Mouse (Mus musculus) layer of hippocampus, adult 8-10 months (tissue): ENCODE data around the gene Zfand3. TPM values are rescaled to one million over a fixed set of nuclear protein-coding genes. Genes with fewer than 3 reads are reported as not detected.
A peak's percentile ranks its signal among the peaks of the same experiment; 100 is the strongest.

Source experiments
- DNase-seq, 2 experiments: peaks; one replicate each; pipeline ENCODE4 v3.0.0; 2022; ENCODE audit warnings: low spot score in 2 of 2
- total RNA-seq, 4 experiments: library from RNA; stranded (reverse); gene quantifications; 2 replicates each; pipeline ENCODE4 v1.2.4; 2022

Gene Zfand3
- total RNA-seq, 4 experiments from 2014 or later = 100 to 122 (median 109) TPM

DNA sequence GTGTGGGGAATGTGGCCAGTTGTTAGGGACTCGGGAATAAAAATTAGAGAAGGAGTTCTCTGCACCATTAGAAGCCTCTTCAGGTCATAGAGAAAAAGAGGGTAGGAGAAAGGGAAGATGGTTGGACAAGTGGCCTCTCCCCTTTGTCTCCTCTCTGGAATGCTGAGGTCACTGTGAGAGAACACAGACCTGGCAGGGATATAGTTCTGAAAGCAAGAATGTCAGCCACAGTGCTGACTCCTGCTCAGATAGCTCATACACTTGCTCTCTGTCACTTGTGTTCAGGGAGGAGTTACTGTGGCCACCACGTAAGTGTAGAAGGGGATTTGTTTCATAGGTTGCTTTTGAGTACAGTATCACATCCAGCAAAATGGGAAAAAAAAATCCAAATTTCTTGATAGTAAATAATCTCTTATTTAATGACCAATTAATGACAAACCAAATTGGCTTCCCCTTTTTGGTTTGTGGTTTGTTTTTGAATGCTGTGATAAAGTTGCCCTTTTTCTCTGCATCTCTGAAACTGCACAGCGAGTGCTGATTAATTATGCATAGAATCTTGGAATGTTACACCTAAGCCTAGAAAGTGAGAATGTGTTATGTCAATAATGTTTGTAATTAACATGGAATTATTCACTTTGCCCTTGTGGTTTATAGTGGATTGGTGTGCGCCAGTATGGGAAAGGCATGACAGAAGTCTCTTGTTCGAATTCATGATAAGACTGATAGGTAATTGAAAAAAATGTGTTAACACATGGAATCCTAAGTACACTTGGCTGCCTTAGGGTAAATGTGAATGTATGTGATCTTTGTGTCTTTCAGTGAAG is 47.2 kb downstream of the Zfand3 start:
- DNase-seq = no peak

DNA sequence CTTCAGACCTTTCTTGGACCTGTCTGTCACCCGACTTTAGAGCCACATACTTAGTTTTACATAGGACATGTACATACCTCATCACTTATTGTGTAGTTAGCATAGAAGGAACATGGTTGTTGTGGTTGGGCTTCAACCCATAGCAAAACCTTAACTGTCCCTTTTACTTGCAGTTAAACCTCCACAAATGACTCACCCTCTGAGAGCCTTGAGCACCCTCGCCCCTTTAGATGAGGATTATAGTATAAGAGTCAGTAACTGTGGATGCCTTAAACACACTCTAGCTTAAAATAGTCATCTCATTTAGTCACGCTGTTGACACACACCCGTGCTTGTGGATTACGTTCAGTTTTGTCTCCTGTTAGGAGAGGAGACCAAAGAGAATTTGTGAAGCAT is 47.8 kb downstream of the Zfand3 start:
- DNase-seq = no peak

- peak in 1 of 2 experiments; percentile 32 for DNase-seq
Observed at GRCm38 (mm10) chr17:30053463-30053862, 48.9 kb downstream of the Zfand3 start.

DNA sequence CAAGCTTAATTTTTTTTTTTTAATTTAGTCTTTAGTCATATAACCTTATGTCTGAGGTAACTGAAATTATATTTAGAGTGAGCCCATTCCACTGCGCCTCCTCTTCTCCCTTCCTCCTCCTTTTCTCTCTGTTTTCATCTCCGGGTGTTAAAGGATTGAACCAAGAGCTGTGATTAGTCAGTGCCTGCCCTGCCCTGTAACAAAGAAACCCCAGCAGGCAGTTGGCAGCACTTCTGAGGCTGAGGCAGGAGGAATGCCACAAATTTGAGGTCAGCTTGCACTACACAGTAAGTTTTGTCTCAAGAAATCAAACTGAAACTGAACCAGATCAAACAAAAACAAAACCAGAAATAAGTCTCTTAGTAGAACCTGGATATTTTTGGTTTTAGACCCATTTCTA is 49.3 kb downstream of the Zfand3 start:
- no peak for DNase-seq

- DNase-seq = no peak
Observed at GRCm38 (mm10) chr17:30056226-30056625, 51.7 kb downstream of the Zfand3 start.

GRCm38 (mm10) chr17:30058594-30058993 is 54.1 kb downstream of the Zfand3 start:
- no peak for DNase-seq

DNA sequence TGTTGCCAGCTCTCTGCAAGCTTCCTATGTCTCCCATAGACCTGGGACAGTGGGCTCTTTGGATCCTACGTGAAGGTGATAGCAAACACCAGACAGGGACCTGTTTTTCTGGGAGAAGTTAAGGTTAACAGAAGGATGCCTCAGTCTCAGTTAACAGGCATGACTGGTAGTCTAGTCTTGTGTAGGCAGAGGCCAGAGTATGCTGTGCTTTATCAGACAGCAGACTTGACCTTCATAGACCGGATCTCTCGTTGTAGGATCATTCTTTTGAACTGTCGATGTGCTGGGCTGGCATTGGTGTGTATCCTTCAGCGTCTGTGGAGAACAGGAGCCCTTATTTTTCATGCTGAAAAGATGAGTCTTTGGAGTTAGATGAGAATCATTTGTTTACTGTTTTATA is 54.5 kb downstream of the Zfand3 start:
- no peak for DNase-seq

GRCm38 (mm10) chr17:30061100-30061837 is 56.7 kb downstream of the Zfand3 start:
- DNase-seq = no peak

GRCm38 (mm10) chr17:30063849-30064248 is 59.3 kb downstream of the Zfand3 start:
- no peak for DNase-seq

DNA sequence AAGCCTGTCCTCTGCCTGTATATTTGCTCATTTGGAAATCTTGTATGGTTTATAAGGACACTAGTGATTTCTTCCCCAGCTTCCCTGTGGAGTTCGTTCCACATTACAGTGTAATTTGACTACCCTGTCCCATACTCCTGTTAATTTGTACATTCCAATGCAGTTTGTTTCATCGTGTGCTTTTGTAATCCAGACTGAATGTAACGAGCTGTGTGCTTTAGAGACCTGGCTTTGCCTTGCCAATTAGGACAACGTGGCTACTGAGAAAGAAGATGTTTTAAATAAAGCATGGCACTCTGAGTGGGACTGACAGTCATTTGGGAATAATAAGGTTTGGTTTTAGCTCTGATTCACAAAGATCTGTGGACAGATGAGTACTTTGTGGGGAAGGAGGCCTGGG is 60.2 kb downstream of the Zfand3 start:
- no peak for DNase-seq

GRCm38 (mm10) chr17:30069776-30070175 is 65.2 kb downstream of the Zfand3 start:
- no peak for DNase-seq

DNA sequence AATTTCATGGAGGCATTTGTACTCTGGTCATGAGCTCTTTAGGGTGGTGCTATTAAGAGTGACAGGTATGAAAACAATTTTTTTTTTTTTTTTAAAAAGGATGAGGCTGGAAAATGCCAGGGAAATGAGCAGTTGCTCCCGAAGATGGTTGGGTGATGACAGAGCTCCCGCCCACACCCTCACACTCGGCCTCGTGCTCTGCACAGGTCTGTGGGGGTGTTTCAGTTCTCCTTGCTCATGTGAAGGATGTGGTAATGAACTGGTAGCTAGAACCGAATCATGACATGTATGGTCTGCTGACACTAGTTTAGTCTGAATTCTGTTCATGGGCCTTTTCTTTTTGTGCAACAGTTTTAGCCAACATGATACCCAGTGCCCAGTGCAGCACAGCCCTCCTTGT is 66.1 kb downstream of the Zfand3 start:
- DNase-seq = no peak

DNA sequence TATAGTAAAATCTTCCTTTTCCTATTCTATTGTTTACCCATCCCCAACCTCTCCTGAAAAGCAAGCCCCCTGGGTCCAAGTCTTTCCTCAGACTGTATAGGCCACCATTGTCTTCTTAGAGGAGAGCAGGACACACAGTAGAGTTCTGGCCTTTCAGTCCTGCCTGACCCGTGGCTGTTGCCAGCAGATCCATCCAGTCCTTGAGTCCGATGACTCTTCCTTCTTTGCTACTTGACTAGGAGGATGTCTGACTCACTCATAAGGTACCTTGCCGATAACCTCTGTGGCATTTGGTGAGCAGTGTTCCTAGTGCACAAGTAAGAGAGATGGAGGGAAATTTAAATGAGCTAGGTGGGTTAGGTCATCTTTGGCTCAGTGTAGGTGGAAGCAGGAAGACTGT is 68.1 kb downstream of the Zfand3 start:
- no peak for DNase-seq

DNA sequence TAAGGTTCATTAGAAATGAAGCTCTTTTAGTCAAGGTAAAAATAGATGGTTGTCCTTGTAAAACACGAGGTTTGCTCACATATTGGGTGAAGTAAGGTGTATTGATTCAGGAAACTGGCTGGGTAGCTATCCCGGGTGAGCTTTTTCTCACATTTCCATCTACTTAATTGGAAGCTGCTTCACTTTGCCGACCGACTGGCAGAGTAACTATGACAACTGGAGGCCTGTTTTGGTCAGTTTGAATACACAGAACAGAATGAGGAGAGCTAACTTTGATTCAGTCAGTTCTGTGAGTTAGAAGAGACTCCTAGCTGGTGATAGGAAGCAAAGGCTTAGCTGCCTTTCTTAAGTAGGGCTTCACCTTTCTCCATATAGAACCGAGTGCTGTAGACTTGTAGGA is 71.4 kb downstream of the Zfand3 start:
- no peak for DNase-seq

- DNase-seq = no peak
Observed at GRCm38 (mm10) chr17:30084007-30084406, 79.5 kb downstream of the Zfand3 start.

GRCm38 (mm10) chr17:30086695-30087094 is 82.2 kb downstream of the Zfand3 start:
- no peak for DNase-seq

GRCm38 (mm10) chr17:30088431-30088830 is 83.9 kb downstream of the Zfand3 start:
- DNase-seq = no peak

DNA sequence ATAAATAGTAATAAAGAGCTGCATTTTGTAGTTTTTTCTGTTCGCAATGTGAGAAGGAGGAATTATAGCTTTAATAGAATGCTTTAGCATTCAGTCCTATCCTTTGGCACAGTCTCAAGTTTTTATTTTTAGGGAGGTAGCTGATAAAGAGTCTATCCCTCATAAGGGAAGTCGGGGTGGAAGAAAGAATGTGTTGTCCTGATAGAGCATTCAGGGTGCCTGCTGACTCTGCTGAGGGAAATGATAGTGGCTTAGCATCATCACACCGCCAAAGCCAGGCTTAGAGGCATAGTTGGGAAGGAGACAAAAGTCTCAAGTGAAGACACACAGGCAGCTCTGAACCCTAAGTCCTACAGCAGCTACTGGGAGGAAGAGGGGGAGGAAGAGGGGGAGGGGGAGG is 85.9 kb downstream of the Zfand3 start:
- no peak for DNase-seq

- DNase-seq = no peak
Observed at GRCm38 (mm10) chr17:30093148-30093749, 88.7 kb downstream of the Zfand3 start.

DNA sequence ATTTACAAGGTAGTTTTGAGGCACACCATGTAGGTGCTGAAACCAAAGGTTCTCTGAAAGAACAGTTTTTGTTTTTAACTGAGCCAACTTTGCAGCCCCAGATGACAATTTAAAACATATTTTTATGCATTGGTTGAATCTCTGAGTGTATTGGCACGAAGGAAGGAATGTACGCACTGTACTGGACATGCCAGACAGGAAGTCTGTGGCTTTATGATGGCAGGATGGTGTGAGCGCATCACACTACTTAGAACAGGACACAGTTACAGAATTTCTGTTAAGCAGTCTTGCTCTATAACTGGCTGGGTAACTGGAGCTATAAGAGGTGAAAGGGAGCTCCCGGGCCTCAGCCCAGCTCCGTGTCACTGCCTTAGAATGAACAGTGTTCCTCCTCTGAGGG is 92.6 kb downstream of the Zfand3 start:
- DNase-seq = no peak

DNA sequence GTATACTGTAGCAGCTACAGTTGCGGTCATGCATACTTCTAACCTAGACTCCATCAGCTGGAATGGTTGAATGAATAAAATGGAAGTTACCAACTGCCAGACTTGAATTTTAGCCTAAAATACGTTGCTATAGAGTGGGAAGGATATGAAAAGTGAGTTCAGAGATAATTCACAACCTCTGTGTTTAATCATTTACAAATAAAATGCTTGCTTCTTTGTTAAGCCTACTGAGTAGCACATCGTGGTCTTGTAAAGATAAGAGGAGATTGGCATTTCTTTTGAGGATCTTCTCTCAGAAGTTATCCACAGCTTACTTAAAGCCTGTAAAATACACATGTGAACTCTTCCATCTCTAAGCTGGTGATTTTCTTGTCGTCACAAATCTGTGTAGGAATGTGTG is 93.1 kb downstream of the Zfand3 start:
- no peak for DNase-seq

DNA sequence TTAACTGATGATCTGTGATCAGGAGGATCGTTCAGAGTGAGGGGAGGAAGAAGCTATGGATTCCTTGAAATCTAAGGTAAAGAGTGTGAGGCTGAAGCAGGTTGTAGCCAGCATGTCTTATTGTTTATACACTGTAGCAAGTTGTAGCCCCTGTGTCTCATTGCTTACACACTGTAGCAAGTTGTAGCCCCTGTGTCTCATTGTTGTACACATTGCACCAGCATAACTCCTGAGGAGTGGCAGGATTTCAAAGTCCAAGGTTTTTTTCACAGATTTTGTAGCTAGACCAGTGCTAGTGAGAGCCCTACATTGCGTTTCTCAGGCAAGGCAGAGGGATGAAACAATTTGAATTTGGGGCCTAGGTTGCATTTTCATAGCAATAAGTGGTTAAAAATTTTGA is 95.1 kb downstream of the Zfand3 start:
- DNase-seq = no peak
